Comparison of ENCODE assay signal across 19 mouse cellular contexts in the genomic region with DNA sequence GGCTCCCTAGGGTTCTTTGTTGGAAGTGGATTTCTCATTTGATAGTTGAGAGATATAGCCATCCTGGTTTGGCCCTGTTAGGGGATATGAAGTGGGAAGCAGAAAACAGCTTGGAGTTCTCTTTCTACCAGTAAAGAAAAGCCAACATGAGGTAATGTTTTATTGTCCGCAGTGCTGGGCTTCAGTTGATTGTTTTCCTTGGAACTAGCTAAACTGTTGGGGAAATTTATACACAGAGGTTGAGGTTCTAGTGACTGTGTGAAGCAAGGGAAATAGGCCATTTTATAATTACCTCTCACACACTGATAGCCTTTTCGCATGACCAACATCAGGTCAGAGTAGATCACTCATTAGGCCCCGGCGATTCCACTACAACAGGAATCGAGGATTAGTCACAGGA. TPM values are rescaled to one million over a fixed set of nuclear protein-coding genes. Genes with fewer than 3 reads are reported as not detected.
DNase-seq lines count a peak whose midpoint lies in the region; ATAC-seq and TF ChIP-seq lines count a peak whose summit lies in the region.
"Had no signal": no experiment of that assay in that cellular context is flagged by ENCODE, and none has a peak within 500 bp of the region (broad histone marks: within the 10 kb centered on the region; RNA-seq: fewer than 3 reads in every experiment).

No protein-coding gene starts in this region.

- H3K27me3 ChIP-seq in kidney, embryonic 14.5 days (ENCODE audit: control insufficient read depth, insufficient read depth, low read length) = no peaks in the 10 kb centered on the region
- H3K27me3 ChIP-seq: embryonic facial prominence, embryonic 13.5 days; forebrain, embryonic 13.5 days had no signal

- peaks cover 7% of the 10 kb centered on the region for H3K4me1 ChIP-seq in kidney, embryonic 14.5 days (ENCODE audit: control insufficient read depth, insufficient read depth, low read length)
- H3K4me1 ChIP-seq in cortical plate, adult 2 months (ENCODE audit: control insufficient read depth, insufficient read depth, low read length) = no peaks in the 10 kb centered on the region; the same call in 1 of the 2 replicates
- H3K4me1 ChIP-seq: embryonic facial prominence, embryonic 13.5 days; forebrain, embryonic 13.5 days; hindbrain, embryonic 10.5 days had no signal

- no peak for TF ChIP-seq CTCF in layer of hippocampus, adult 2 months (conservative IDR thresholded peaks at IDR 0.05)
- no peak for TF ChIP-seq CTCF in cortical plate, adult 2 months (IDR thresholded peaks at IDR 0.05; ENCODE audit: extremely low read depth, insufficient read depth, low read length)

- peak; percentile 35 for ATAC-seq in kidney, embryonic 14.5 days (ENCODE audit: low FRiP score, low TSS enrichment)
- no peak for ATAC-seq in erythroblast, adult 5-6 weeks (replicated peaks; ENCODE audit: low FRiP score, poor library complexity, severe bottlenecking)
- ATAC-seq: forebrain, embryonic 13.5 days had no signal

- TF ChIP-seq POLR2A in cortical plate, adult 2 months (IDR thresholded peaks at IDR 0.05; ENCODE audit: extremely low read depth, insufficient read depth, low read length) = no peak

- no peaks in the 10 kb centered on the region for H3K9me3 ChIP-seq in kidney, embryonic 14.5 days (ENCODE audit: control insufficient read depth, low read length)
- H3K9me3 ChIP-seq: embryonic facial prominence, embryonic 13.5 days; forebrain, embryonic 13.5 days; G1E; heart, embryonic 10.5 days; hindbrain, embryonic 10.5 days had no signal

- H3K9ac ChIP-seq in kidney, embryonic 14.5 days (ENCODE audit: low read depth, low read length) = no peak overlapping the region
- H3K9ac ChIP-seq: embryonic facial prominence, embryonic 13.5 days; forebrain, embryonic 13.5 days; hindbrain, embryonic 14.5 days had no signal

- DNase-seq in kidney, postnatal 25 days = no peak
- DNase-seq in layer of hippocampus, adult 2 months (ENCODE audit: low spot score in 2 of 2) = no peak
- DNase-seq in layer of hippocampus, adult 9-11 months = no peak
- DNase-seq in Muller cell, postnatal 12 days (ENCODE audit: inconsistent ontology term) = peak; percentile 63
- DNase-seq: adrenal gland, postnatal 14 days; cerebellum, adult 11-12 months; cerebellum, adult 9-10 months; cerebellum, postnatal 25 days; gastrocnemius, postnatal 10 days; heart, postnatal 14 days had no signal

- peaks cover 33% of the 10 kb centered on the region for H3K36me3 ChIP-seq in kidney, embryonic 14.5 days (ENCODE audit: control insufficient read depth, insufficient read depth, low read length)

- no peak overlapping the region for H3K4me3 ChIP-seq in kidney, embryonic 14.5 days (ENCODE audit: low read length)
- H3K4me3 ChIP-seq in layer of hippocampus, adult 2 months = no peak overlapping the region
- no peak overlapping the region for H3K4me3 ChIP-seq in cortical plate, adult 2 months (ENCODE audit: insufficient read depth, low read length)
- H3K4me3 ChIP-seq: embryonic facial prominence, embryonic 13.5 days; forebrain, embryonic 13.5 days; heart, embryonic 10.5 days; hindbrain, embryonic 10.5 days had no signal

- WGBS in kidney, embryonic 14.5 days = 56% methylated on average over 5 of the region's 5 CpGs

- peak overlapping the region; percentile 44; the same call in 1 of the 2 replicates for H3K27ac ChIP-seq in kidney, embryonic 14.5 days (ENCODE audit: low read depth, low read length)
- H3K27ac ChIP-seq in layer of hippocampus, adult 2 months = peak overlapping the region; percentile 28; the same call in 1 of the 2 replicates
- H3K27ac ChIP-seq in cortical plate, adult 2 months (ENCODE audit: insufficient read depth, low read length) = peak overlapping the region; percentile 71
- H3K27ac ChIP-seq: embryonic facial prominence, embryonic 13.5 days; forebrain, embryonic 13.5 days; heart, embryonic 10.5 days; hindbrain, embryonic 10.5 days; hindbrain, embryonic 14.5 days had no signal

- no peak overlapping the region for H3K4me2 ChIP-seq in kidney, embryonic 14.5 days (replicated peaks; ENCODE audit: low read depth, low read length)
- H3K4me2 ChIP-seq: embryonic facial prominence, embryonic 13.5 days; forebrain, embryonic 13.5 days; hindbrain, embryonic 14.5 days had no signal

RNA-seq across cellular contexts. Expression of a gene that starts 37.2 kb away (rescaled TPM):
- 67.0 and 152 TPM in 2 replicates for polyA plus RNA-seq in kidney, embryonic 14.5 days (2014; fragmentation: Nextera tagmentation; extraction: Ambion mirVana)
- 100 to 1,000 TPM; 103 to 104 TPM for total RNA-seq in layer of hippocampus, adult 2 months (2021)
- polyA plus RNA-seq in cortical plate, adult 2 months (2012; rRNA removed) = 104 and 106 TPM in 2 replicates
- 10.2 and 21.3 TPM in 2 replicates for total RNA-seq in erythroblast, adult 5-6 weeks (2015; ENCODE audit: low replicate concordance)
- 8.1 and 12.8 TPM in 2 replicates for total RNA-seq in erythroblast, adult 5-6 weeks (2017; ENCODE audit: low replicate concordance)

Comparison
In these comparisons a context has a peak if more than half of its experiments do, and no peak if none do; other contexts are left out.
1. RNA of a gene that starts 37.2 kb away (total RNA-seq): 103 to 104 TPM in layer of hippocampus, adult 2 months; 8.1 to 21.3 TPM in erythroblast, adult 5-6 weeks; every median in the first group is over 4 times any median in the second.
2. Peak in every context shown above with its lines, with median percentiles within 50 percentile points of each other: H3K27ac ChIP-seq.